Mouse (Mus musculus): ENCODE results near the gene Uba3.

The Uba3 gene

GRCm38 (mm10) chr6:97210191-97210961 is 4.9 kb upstream of the Uba3 start, which contains the start of gene Arl6ip5:
Gene Arl6ip5 (plus strand): TSS chr6:97210689.
- peak; percentile 90 for DNase-seq

GRCm38 (mm10) chr6:97209751-97210150 is 4.3 kb upstream of the Uba3 start:
- no peak for DNase-seq

GRCm38 (mm10) chr6:97209201-97209600 is 3.8 kb upstream of the Uba3 start:
- DNase-seq = no peak

GRCm38 (mm10) chr6:97208406-97208805 is 3.0 kb upstream of the Uba3 start:
- no peak for DNase-seq

GRCm38 (mm10) chr6:97207085-97207484 is 1.6 kb upstream of the Uba3 start:
- DNase-seq = no peak

GRCm38 (mm10) chr6:97204952-97205351 is 495 bp downstream of the Uba3 start:
- no peak for DNase-seq

- no peak for DNase-seq
Observed at GRCm38 (mm10) chr6:97204252-97204869, 1.1 kb downstream of the Uba3 start.

GRCm38 (mm10) chr6:97202477-97202876 is 3.0 kb downstream of the Uba3 start:
- no peak for DNase-seq

GRCm38 (mm10) chr6:97200437-97200836 is 5.0 kb downstream of the Uba3 start:
- DNase-seq = no peak

- DNase-seq = no peak
Observed at GRCm38 (mm10) chr6:97179367-97179828, 26.0 kb downstream of the Uba3 start.

GRCm38 (mm10) chr6:97178491-97179366 is 26.7 kb downstream of the Uba3 start, which contains the start of gene Tmf1:
Gene Tmf1 (minus strand): TSS chr6:97179122.
- peak; percentile 97 for DNase-seq

- peak; percentile 20 for DNase-seq
Observed at GRCm38 (mm10) chr6:97175716-97176115, 29.7 kb downstream of the Uba3 start.

GRCm38 (mm10) chr6:97150156-97150555 is 55.3 kb downstream of the Uba3 start:
- DNase-seq = no peak

- DNase-seq = no peak
Observed at GRCm38 (mm10) chr6:97149721-97150120, 55.7 kb downstream of the Uba3 start.

- DNase-seq = peak; percentile 52
Observed at GRCm38 (mm10) chr6:97148383-97149251, 56.8 kb downstream of the Uba3 start, which contains the start of gene Eogt. Gene Eogt (minus strand): TSS chr6:97149182.

- DNase-seq = no peak
Observed at GRCm38 (mm10) chr6:97147755-97148382, 57.6 kb downstream of the Uba3 start.

- DNase-seq = no peak
Observed at GRCm38 (mm10) chr6:97145156-97145555, 60.3 kb downstream of the Uba3 start.

- DNase-seq = no peak
Observed at GRCm38 (mm10) chr6:97144359-97144758, 61.1 kb downstream of the Uba3 start.

- DNase-seq = no peak
Observed at GRCm38 (mm10) chr6:97142611-97143010, 62.8 kb downstream of the Uba3 start.

- no peak for DNase-seq
Observed at GRCm38 (mm10) chr6:97141811-97142210, 63.6 kb downstream of the Uba3 start.

All from layer of hippocampus, adult 9-11 months (tissue).